Mouse (Mus musculus) layer of hippocampus, adult 8-10 months (tissue): ENCODE data around the gene Sgcd. TPM values are rescaled to one million over a fixed set of nuclear protein-coding genes. Genes with fewer than 3 reads are reported as not detected.

ENCODE experiments used
- DNase-seq, 2 experiments: peaks; one replicate each; pipeline ENCODE4 v3.0.0; 2022; ENCODE audit warnings: low spot score in 2 of 2
- total RNA-seq, 4 experiments: library from RNA; stranded (reverse); gene quantifications; 2 replicates each; pipeline ENCODE4 v1.2.4; 2022

The Sgcd gene
- total RNA-seq, 4 experiments from 2014 or later: 12.8 to 20.7 (median 15.3) TPM

DNA sequence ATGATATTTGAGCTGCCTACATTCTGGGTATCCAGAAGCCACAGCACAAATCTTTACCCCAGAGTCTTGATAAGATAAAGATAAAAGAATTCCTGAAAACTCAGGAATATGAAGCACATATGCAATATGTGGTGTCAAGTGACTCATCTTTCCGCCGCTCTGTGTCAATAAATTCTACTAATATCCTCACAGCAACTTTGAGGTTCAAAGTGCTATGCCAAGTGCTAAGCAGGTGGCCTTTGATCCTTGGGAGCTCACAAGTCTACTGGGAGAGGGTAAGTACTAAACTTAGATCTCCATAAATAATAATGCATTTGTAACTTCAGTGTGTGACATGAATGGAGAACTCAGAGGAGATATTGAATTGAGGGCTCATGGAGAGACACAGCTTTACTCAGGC is 848.9 kb downstream of the Sgcd start:
- no peak for DNase-seq

DNA sequence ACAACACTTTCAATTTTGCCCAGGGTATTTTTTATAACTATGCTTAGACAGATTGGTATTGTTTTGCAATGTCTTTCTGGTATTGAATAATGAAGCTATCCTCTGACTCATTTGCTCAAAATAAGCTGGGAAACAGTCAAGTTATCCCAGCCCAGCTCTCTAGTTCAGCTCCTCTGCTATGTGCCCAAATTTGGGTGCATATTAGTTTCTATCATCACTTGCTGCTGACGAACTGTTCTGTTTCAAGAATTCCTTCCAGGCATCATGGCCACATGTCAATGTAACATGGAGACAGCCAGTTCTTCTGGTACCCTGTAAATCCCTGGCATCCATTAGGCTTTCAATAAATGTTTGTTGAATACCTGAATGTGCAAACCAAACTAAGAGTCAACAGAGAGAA is 849.5 kb downstream of the Sgcd start:
- DNase-seq: peak; percentile 8 to 11

DNA sequence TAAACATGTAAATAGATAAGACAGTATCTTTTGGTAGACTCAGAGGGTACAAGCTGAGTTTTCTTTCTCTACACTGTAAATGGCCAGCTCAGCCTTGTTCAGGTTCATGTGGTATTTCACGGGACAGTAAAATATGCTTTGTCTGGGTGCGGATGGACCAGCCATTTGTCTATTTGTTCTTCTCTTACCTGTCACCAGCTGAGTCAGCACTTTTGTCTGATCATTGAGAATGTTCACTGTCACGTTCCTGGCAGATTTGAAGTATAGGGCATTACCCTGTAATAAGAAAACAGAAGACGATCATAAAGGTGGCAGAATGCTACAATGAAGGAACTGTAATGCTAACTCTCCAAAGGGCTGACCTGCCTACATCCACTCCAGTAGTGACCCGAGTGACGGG is 856.4 kb downstream of the Sgcd start:
- DNase-seq: no peak

DNA sequence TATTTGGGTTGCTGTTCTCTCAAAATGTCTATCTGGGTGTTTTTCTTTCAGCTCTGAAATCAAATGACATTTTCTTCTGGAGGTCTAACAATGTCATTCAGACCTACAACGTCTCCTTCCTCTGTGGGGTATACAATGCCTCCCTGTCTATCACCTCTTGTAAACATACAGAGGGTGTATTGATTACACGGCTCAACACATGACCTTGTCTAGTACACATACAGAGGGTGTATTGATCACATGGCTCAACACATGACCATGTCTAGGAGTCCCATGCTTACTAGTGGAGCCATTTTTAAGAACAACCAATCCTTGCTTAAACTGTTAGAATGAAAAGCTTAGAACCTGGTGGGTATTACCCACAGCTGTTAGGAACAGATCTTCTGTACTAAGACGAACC is 858.3 kb downstream of the Sgcd start:
- DNase-seq: no peak

DNA sequence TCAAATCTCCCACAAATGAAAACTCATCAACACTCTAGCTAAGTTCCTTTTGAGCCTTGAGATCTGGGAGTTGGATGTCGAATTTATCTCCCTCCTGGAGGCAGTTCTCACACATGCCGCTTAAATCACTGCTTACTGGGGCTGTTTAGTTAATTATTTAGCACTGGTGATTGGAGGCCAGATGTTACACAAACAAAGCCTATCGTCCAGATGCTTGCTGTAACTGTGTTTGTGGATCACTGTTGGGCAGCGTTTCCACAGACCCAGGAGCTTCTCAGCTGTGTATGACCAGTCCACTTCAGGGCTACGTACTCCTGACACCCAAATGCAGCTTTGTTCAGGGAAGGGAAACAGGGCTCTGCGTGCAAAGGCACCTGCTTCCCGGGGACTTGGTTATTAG is 858.8 kb downstream of the Sgcd start:
- DNase-seq: no peak

DNA sequence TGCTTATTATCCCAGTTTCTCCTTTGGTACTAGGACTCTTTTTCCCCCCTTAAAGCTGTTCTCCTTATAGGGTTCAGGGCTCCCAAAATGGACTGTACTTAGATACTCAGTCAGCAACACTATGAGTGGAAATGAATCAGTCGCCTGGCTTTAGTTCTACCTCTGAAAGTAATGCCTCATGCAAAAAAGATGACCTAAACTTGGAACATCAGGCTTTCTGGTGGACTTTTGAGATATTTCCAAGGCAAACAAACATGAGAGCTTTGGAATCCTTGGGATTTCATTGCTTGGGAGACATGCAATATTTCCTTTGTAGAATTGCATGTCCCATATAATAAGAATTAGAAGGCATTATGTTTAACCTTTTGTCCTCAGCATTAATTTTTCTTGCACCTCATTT is 859.6 kb downstream of the Sgcd start:
- DNase-seq: no peak

DNA sequence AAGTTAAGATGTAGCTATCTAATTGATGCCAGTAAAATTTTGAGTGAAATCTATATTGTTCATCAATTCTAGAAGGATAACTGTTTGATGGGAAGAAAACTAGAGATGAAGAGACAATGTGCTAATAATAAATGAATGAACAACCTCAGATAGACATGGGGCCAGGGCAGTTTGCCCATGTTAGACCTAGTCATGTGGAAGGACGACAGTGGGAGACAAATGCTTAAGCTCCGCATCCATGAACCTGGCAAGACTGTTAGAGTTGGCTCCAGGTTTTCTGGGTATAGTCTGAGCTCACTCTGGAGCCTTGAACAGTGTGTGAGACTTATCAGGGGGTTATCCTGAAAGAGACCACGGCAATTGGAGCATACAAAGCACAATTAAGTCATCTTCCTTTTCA is 860.4 kb downstream of the Sgcd start:
- no peak for DNase-seq

DNA sequence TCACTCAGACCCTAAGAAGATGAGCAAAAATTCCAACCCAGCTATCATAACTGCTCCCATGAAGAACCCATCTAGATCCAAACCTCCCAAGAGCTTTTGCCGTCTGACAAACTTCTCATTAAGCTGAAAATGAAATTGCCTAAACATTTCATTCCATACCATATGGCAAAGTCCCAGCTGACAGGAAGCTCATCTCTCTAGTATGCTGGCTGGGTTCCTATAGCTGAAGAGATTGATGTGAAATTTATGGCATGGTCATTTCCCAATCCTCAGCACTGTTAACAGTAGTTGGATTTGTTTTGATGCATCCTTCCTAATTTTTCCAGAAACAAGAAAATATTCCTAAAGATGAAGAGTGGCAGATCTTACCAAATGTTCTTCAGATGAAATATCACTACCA is 867.9 kb downstream of the Sgcd start:
- DNase-seq: no peak

DNA sequence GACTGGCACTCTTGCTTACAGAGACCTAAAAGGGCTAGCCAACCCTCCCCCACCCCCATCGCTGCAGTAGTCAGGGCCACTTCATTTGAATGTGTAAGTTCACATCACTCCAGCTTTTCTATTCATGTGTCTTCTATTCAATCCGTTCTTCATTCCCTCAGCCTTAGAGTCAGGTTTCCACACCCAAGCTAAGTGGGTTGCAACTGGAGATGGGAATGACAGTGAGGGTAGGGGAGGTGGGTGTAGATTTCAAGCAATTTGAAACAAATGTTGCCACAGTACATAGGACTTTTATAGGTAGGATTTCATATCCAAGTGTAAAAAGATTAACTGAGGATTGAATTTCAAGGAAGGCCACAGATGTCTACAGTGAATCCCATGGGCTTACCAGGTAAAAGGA is 870.9 kb downstream of the Sgcd start:
- no peak for DNase-seq

DNA sequence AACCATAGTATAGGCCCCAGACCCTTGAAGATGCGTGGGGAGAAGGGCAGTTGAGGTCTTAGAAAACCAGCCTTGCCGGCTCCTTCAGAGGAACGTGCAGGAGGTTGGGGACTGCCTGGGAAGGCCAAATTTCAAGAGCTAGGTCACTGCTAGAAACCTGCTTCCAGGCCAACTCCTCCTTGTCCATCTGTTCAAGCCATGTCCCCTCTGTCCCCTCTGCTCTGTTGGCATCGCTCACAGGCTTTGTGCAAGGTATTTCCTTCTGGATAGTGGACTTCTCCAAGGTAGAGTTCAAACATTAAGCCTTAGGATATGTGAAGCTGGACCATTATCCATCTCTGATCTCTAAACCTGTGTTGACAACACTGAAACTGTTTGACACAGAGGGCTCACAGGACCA is 874.4 kb downstream of the Sgcd start:
- DNase-seq: no peak

DNA sequence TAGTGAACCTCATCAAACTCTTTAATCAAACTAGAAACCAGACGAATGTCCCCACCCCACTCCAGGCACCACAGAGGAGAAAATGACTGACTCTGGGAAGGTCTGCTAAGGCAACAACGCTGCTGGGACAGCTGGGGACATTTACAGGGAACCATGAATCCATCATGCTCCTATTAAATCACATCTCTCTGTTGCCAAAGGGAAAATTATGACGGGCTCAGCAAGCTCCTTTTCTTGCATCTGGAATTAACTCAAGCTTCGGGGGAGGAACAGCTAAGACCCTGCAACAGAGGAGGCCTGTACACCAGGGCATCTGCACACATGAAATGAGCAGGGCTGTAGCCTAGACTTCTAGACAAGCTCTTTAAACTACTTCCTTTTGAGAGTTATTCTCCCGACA is 875.7 kb downstream of the Sgcd start:
- no peak for DNase-seq

DNA sequence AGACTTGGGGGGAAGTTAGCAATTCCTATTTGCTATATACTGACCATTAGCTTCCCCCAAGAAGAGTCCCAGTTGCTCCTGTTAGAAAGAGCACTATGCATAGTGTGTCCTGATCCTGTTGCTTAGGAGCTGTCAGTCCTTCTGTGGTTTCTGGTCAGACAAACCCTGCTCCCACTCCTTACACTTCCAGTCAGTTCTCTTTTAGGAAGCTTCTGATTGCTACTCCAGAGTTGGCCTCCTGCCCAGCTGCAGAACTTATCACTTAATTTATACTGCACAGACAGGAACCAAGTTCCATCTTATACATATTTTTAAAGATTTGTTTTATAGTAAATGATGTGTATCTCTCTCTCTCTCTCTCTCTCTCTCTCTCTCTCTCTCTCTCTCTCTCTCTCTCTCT is 878.5 kb downstream of the Sgcd start:
- no peak for DNase-seq

DNA sequence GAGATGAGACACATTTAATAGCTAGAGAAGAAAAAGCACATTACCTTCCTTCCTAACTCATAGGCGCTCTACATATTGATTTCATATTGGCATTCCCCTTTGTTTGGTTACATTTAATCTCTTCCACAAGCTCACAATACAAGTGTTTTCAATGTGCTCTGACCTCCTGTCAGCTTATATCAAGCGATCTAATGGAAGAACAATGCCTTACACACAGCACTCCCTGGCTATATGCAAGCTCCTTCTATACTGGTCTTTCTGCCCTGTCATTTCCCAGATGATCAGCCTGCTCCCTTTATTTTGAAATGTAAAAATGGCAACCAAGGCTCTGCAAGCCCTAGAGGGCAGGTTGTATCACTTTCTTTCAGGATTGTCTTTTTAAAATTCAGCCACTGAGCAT is 881.1 kb downstream of the Sgcd start:
- DNase-seq: no peak

DNA sequence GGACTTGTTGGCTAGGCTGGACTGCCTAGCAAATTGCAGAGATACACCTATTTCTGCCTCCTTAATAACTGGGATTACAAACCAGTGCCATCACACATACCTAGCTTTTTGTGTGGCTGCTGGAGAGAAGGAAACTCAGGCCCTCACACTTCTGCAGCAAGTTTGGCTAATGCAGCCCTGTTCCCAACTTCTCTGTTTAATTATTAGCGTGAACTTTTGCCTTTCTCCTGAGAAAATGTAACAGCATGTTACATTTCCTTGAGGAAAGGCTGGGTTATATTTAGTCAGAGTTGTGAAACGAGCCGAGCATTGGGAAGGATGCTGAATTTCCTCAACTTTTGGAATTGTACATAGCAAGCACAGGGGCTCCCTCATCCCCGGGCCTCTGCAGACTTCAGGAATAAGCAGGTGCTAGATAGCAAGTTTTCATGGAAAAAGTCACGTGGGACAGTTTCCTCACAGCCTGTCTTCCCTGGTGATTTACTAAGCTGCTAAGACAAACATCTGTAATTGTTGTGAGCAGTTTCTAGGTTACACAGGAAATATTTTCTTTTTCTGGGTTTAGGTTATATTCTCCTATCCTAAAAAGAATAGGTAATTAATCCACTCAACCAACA is 895.4 kb downstream of the Sgcd start:
- DNase-seq: no peak

DNA sequence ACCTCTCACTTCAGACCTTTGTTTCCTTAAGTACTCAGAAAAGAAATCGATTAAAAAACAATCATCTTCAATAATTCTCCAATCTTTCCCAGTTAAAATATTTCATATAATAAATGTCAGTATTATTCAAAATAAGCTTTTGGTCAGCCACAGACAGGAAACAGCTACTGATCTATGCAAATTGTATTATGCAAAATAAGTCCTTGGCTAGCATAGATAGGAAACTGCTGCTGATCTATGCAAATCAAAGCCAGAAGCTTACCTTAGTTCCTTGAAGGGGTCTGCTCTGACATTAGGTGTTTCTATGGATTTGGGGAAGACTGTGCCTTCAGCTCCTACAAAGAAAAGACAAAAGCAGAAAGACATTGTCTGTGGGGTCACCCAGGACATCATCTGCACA is 906.3 kb downstream of the Sgcd start:
- no peak for DNase-seq

DNA sequence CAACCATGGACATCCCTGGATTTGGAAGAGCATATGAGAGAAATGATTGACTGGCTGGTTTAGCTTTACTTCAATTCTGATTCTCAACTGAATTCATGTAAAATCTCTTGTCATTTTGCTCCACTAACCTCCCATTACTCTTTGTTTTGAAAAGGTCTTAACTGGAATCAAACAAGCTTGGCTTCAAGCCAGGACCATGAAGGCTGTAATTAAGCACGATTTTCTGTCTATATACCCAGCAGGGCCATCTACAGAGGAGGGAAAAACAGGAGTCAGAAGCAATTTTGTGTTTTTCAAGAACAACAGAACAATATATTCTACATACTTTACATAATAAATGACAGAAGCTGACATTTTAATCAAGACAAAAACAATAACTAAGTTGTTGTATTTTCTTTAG is 915.2 kb downstream of the Sgcd start:
- DNase-seq: no peak

DNA sequence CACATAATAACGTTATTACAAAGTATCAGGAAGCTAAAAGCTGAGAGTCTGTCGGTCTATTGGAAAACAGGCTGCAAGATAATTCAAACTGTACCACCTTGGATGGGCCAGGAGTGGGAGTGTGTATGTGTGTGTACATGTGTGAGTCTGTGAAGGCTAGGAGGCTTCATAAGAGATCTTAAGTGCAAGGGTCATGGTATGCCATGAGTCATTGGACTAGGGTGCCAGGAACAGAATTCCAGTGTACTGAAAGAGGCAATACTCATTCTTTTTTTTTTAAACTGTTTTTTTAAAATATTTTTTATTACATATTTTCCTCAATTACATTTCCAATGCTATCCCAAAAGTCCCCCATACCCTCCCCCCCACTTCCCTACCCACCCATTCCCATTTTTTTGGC is 917.6 kb downstream of the Sgcd start:
- DNase-seq: no peak

DNA sequence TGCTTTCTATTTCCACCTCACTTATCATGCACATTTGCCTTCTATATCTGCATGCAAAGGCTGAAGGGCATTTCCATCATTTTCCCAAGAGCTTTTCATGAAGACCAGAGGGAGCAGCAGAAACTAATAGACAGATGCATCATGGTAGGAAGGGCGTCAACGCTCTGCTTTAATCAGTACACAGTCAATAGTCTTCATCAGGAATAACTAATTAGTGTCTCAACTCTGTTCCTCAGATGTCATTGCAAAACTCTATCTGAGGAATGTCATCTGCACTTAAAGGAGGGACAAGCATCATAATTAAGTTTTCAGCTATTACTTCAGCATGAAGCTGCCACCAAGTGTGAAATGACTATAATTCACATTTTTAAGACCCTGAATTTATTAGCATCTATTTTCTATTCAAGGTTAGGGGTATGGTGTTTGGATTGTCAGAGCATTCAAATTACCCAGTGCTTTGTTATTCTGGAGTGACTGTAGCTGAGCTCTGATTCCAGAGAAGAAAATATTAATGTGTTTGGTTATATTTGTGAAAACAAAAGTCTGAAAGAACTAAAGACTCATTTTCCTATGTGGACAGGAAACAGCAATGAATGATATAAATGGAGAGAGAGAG is 918.9 kb downstream of the Sgcd start:
- DNase-seq: no peak

DNA sequence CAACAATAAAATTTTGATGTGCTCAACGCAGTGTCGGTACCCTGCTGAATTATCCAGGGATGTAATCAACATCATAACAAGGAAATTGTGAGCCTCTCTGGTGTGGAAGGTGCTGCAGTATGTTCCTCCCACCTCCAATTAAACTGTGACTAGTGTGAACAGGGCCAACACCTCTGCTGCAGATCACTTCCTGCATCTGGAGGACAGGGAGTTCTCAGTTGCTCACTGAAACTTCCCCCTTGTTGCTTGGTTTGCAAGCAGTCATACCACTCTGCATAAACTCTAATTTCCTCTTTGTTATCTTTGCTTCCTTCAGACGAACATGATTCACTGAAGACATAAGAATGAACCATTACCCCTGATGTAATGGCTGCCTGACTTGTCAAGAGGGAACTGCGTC is 925.1 kb downstream of the Sgcd start:
- no peak for DNase-seq

DNA sequence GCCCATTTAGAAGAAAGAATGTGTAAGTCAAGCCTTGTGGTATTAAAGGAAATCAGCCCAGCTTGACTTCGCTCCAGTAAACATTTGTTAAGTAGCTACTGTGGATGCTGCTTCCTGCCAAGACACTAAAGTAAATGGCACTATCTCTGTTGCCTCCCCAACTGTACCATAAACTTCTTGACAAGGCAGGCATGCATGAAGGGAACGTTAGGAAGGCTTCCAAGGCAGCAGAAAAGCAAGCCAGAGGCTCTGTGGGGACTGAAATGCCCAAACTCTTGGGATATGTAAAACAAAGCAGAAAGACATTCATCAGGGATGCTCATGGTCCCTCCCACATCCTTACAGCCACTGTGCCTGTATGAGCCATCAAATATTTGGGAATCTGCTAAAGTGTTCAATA is 938.4 kb downstream of the Sgcd start:
- DNase-seq: no peak

DNA sequence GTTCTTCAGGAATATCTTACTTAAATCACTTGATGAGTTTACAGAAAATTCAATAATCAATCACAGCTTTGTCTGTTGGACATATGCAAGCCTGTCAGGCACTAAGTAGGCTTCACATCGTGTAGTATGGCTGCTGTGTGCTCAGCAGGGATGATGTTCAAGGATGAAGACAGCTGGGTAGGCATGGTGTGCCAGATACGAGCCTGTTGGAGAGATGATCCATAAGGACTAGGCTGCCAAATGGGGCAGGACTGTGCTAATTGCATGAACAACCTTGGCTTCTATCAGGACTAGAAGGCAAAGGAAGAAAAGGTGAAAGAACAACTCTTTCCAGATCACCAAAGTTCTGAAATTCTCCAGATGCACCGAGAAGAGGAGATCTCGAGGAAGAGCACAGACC is 939.0 kb downstream of the Sgcd start:
- DNase-seq: no peak

DNA sequence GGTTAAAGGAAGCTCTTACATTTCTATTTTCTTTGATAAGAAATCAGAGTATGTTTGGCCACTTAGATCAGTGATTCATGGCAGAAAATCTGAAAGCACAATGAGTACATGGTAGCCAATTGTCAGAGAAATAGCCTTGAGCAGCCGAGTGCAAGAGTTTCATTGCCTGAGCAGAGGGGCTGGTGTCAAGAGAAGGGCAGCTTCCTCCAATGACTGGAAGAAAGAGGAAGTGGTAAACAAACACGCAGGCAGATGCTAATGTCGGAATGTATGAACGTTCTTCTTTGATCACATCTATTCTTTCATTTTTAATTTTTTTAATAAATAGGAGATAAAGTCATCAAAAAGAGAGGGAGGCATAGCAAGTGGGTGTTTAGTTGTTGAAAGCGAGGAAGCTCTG is 956.5 kb downstream of the Sgcd start:
- DNase-seq: no peak

DNA sequence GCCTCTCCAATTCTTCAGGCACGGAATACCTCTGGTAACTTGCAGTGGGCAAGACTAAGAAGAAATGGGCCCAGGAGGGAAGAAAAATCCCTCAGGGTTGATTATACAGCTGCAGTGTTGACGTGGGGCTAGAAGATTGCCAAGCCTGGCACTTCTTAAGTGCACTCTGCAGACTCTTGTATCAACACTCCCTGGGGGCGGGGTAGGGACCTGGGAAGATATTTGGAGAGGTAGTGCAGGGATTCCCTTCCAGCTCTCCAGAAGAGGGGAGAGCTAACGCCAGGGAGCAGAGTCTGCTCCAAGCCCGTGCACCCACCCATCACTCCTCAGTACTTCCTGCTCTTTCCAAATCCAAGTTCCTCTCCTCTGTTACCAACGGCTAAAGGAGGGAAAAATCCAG is 967.9 kb downstream of the Sgcd start:
- no peak for DNase-seq

DNA sequence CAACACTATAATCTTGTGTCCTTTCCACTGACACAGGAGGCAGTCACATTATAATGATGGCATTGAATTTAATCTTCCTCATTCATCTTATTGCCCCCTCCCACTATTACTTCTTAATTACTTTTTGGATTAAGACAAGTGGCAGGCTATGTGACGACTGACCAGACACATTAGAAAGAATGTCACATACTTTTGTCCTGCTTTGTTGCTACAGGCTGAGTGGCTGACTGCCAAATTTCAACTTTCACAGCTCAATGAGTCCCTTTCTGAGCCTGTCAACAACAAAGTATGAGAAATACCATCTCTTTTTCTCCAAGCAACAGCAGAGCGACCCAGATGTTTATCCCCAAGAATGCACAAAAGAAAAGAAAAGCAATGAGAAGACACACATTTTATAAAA is 970.6 kb downstream of the Sgcd start:
- DNase-seq: no peak
